Mouse (Mus musculus) G1E (cell line): ENCODE data around the gene Sprtn. TPM values are rescaled to one million over a fixed set of nuclear protein-coding genes. Genes with fewer than 3 reads are reported as not detected.

Experiments
- ATAC-seq: 2 replicates; pipeline ENCODE4 v1.8.0; 2016; ENCODE audit warnings: mild to moderate bottlenecking; ENCODE audit not compliant: insufficient number of reproducible peaks, poor library complexity, low FRiP score, severe bottlenecking; ENCODE audit errors: extremely low read depth
- DNase-seq: peaks from one replicate; pipeline ENCODE4 v3.0.0; 2012; ENCODE audit warnings: low spot score
- H3K27me3 ChIP-seq: 2 replicates; pipeline ENCODE4 v1.6.1; 2012; ENCODE audit warnings: mild to moderate bottlenecking, low read length, inconsistent platforms; ENCODE audit not compliant: insufficient read depth
- H3K36me3 ChIP-seq: replicated peaks from 2 replicates; pipeline ENCODE3; 2012; ENCODE audit warnings: mild to moderate bottlenecking, inconsistent platforms
- H3K4me1 ChIP-seq: 2 replicates; pipeline ENCODE4 v1.6.1; 2012; ENCODE audit warnings: low read depth, low read length, inconsistent platforms, mixed read lengths; ENCODE audit not compliant: insufficient read depth
- H3K4me3 ChIP-seq: 2 replicates; pipeline ENCODE4 v1.5.1; 2012; ENCODE audit warnings: low read depth, mild to moderate bottlenecking, inconsistent platforms, low read length, moderate library complexity, mixed read lengths
- H3K9me3 ChIP-seq: replicated peaks from 2 replicates; pipeline ENCODE4 v1.6.1; 2012; ENCODE audit warnings: inconsistent platforms
- CTCF ChIP-seq: IDR thresholded peaks from 2 replicates; pipeline ENCODE4 v1.5.1; 2012; ENCODE audit warnings: low read depth, low read length, inconsistent platforms, mixed read lengths
- GATA1 ChIP-seq: IDR thresholded peaks from 2 replicates; pipeline ENCODE4 v1.6.1; 2012; ENCODE audit warnings: borderline replicate concordance, low read length, inconsistent platforms, mixed read lengths
- GATA2 ChIP-seq: IDR thresholded peaks from 2 replicates; pipeline ENCODE4 v1.6.1; 2012; ENCODE audit warnings: low read depth, low read length, inconsistent platforms, borderline replicate concordance
- POLR2AphosphoS5 ChIP-seq: IDR thresholded peaks from 2 replicates; pipeline ENCODE4 v1.6.1; 2012; ENCODE audit warnings: low read depth, low read length, inconsistent platforms; ENCODE audit not compliant: insufficient replicate concordance
- TAL1 ChIP-seq: conservative IDR thresholded peaks from 2 replicates; pipeline ENCODE4 v1.6.1; 2012; ENCODE audit warnings: low read depth, low read length, inconsistent platforms, mixed read lengths
- polyA plus RNA-seq: library from polyadenylated mRNA; stranded (reverse); fragments of >175 nt; gene quantifications from 2 replicates; pipeline ENCODE4 v1.2.3, GENCODE M21; 2012
- total RNA-seq, 2 experiments: library from RNA; stranded (forward) in 1 of 2; stranded (reverse) in 1 of 2; fragments of 200-1000 nt in 1 of 2; fragments of >200 nt in 1 of 2; fragmentation: Nextera tagmentation in 1 of 2; gene quantifications; 2 replicates each; pipeline ENCODE4 v1.2.3; 2014 to 2017

The Sprtn gene
- total and polyA plus RNA-seq, 3 experiments, result 21.7 to 42.4 (median 35.8) TPM

DNA sequence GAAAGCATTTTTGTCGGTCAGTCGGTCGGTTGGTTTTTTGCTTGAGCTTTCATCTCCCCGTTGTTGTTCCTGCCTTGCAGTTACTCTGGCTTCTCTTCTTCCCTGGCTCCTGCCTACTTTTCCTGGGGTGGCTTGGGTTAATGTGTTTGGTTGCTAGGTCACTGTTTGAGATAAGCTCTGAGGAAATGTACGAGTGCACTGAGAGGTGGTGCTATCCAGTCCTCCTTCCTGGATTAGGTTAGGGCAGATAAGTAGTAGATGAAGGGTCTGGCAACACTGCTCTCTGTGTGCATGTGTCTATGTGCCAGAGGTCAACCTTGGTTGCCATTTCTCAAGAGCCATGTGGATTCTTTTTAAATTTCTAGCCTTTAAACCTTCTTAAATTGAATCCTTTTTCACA lies 25.0 kb upstream of the Sprtn start:
- Histone ChIP-seq H3K27me3 (no peaks in the 10 kb centered on the region), H3K9me3 (no peaks in the 10 kb centered on the region), H3K4me1 (peaks cover 18% of the 10 kb centered on the region), H3K36me3 (peaks cover 98% of the 10 kb centered on the region), H3K4me3 (no peak overlapping the region)
- ATAC-seq, result no peak
- TF ChIP-seq GATA2 (no peak), GATA1 (no peak), TAL1 (no peak), CTCF (no peak), POLR2AphosphoS5 (no peak)
- DNase-seq, result no peak

DNA sequence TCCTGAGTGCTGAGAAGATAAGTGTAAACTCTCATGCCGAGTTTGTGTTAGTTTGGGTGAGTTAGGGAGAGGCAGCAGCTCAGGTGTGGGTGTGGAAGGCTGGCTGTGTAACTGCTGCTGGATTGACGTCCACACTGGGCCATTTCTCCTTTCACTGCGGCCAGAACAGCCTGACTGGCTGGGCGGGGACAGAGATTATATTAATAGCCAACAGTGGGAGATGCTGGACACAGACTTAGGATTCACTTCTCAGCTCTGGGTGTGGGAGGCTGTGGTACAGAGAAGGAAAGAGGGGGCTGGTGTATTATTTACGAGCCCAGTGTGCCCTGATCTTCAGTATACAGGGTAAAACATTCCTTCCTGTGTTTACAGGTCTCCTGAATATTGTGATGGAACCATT lies 19.5 kb upstream of the Sprtn start:
- ATAC-seq, result no peak
- H3K27me3 ChIP-seq, result no peaks in the 10 kb centered on the region
- TF ChIP-seq GATA1, result no peak
- TF ChIP-seq CTCF, result no peak
- TF ChIP-seq TAL1, result no peak
- no peak for TF ChIP-seq GATA2
- no peak for TF ChIP-seq POLR2AphosphoS5
- H3K9me3 ChIP-seq, result no peaks in the 10 kb centered on the region
- H3K36me3 ChIP-seq, result peaks cover 98% of the 10 kb centered on the region
- no peak overlapping the region for H3K4me3 ChIP-seq
- DNase-seq, result no peak
- peaks cover 12% of the 10 kb centered on the region; the same call in 1 of the 2 replicates for H3K4me1 ChIP-seq

DNA sequence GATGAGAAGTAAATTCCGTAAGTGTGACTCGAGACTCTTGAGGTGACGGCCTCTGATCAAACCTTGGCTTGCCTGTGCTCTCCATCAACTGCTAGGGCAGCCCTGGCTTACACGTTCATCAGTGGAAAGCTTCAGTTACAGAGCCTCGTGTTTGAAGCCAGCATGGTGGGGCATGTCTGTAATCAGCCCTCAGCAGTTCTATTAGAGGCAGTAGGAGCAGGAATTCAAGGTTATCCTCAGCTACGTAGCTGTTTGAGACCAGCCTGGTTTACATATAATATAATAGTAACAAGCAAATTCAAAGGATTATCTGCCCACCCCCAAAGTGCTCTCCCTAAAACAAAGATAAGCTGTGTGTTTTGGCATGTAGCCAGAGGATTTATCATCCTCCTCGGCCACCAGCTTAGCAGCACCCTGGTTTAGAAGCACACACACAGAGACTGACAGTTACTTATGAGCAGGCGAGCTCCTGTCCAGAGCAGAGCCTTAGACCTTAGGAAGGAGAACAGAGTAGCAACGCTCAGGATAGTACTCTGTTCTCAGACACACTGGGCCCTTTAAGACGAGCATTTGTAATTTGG lies 18.6 kb upstream of the Sprtn start:
- ATAC-seq, result no peak
- DNase-seq, result no peak

DNA sequence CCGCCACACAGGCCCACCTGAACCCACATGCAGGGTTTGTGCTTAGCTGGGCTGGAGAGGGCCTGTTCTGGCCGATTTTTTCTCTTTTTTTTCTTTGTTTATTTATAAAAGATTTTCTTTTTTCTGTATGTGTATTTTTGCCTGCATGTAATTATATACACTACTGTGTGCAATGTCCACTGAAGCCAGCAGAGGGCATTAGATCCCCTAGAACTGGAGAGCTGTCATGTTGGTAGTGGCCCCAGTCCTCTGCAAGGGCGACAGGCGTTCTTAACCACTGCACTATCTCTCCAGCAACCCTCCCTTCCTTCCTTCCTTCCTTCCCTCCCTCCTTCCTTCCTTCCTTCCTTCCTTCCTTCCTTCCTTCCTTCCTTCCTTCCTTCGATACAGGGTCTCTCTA lies 9.3 kb upstream of the Sprtn start:
- Histone ChIP-seq H3K9me3 (peaks cover 8% of the 10 kb centered on the region), H3K4me1 (peaks cover 29% of the 10 kb centered on the region), H3K27me3 (no peaks in the 10 kb centered on the region), H3K4me3 (no peak overlapping the region), H3K36me3 (peaks cover 98% of the 10 kb centered on the region)
- DNase-seq (no peak), ATAC-seq (no peak)
- TF ChIP-seq TAL1 (no peak), POLR2AphosphoS5 (no peak), GATA2 (no peak), CTCF (no peak), GATA1 (no peak)

More for the DNA sequence above, 18.6 kb upstream of the Sprtn start:
- peaks cover 12% of the 10 kb centered on the region; the same call in 1 of the 2 replicates for H3K4me1 ChIP-seq
- no peak overlapping the region for H3K4me3 ChIP-seq
- TF ChIP-seq TAL1, result no peak
- H3K36me3 ChIP-seq, result peaks cover 98% of the 10 kb centered on the region
- H3K27me3 ChIP-seq, result no peaks in the 10 kb centered on the region
- H3K9me3 ChIP-seq, result no peaks in the 10 kb centered on the region

DNA sequence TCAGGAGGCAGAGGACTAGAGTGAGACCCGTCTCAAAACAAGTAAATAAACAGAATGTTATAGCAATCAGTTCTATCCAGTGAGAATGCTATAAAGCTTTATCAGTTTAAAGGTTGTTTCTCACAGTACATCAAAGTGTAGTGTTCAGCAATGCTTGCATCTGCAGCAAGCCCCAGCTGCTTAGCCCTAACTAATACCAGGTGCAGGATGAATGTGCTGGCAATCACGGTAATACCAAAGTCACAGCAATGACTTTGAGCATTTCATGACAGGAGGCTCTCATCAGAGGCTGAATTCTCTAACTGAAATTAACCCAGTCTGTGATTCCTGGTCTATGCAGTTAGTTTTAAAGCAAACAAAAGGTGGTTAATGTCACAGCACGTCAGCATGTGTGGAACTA lies 5.1 kb upstream of the Sprtn start:
- Histone ChIP-seq H3K4me3 (no peak overlapping the region; the same call in 1 of the 2 replicates), H3K27me3 (no peaks in the 10 kb centered on the region), H3K4me1 (peaks cover 64% of the 10 kb centered on the region), H3K9me3 (peaks cover 4% of the 10 kb centered on the region), H3K36me3 (peaks cover 90% of the 10 kb centered on the region)
- TF ChIP-seq POLR2AphosphoS5, result no peak
- no peak for TF ChIP-seq GATA1
- TF ChIP-seq CTCF, result no peak
- TF ChIP-seq GATA2, result no peak
- TF ChIP-seq TAL1, result no peak
- no peak for DNase-seq
- ATAC-seq, result no peak

DNA sequence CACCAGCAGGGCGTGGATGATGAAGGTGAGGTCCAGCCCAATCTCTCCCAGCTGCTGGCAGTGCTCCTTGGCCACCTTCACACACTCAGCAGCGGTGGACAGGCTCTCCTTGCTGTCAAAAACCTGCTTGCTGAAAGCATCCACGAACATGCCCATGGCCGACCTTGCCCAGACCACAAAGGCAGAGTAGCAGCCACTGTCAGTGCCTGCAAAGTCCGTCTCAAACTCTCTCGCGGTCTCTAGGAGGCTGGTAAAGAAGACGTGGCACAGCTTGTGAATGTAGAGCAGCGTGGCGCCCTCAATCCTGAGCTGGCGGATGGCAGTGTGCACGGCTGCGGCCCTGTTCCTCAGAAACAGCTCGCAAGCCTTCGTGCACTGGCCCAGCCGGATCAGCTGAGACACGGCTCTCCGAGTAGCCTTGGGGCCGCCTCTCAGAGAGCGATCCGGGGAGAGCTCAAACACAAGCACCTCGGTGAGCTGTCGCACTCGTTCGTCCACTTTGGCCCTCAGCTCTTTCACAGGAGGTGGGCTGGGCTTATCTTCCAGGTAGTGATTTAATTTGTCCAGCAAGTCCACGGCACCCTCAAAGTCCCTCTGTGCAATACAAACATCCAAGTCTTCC lies 1.6 kb upstream of the Sprtn start:
- DNase-seq (no peak), ATAC-seq (no peak)
- H3K27me3 ChIP-seq, result no peaks in the 10 kb centered on the region
- H3K4me3 ChIP-seq, result peak overlapping the region; percentile 96
- H3K36me3 ChIP-seq, result peaks cover 84% of the 10 kb centered on the region
- TF ChIP-seq CTCF (no peak), GATA1 (no peak), TAL1 (no peak), POLR2AphosphoS5 (no peak), GATA2 (no peak)
- H3K9me3 ChIP-seq, result no peaks in the 10 kb centered on the region
- H3K4me1 ChIP-seq, result peaks cover 74% of the 10 kb centered on the region
